Mouse (Mus musculus) granulocyte monocyte progenitor cell, adult 5-6 weeks (primary cell): ENCODE data around the gene Slc5a5. TPM values are rescaled to one million over a fixed set of nuclear protein-coding genes. Genes with fewer than 3 reads are reported as not detected.

Source experiments
- ATAC-seq: replicated peaks from 2 replicates; pipeline ENCODE4 v1.8.0; 2016; ENCODE audit warnings: mild to moderate bottlenecking, moderate TSS enrichment, inconsistent platforms; ENCODE audit not compliant: poor library complexity, severe bottlenecking
- total RNA-seq, 2 experiments: library from RNA; stranded (forward) in 1 of 2; stranded (reverse) in 1 of 2; fragments of 200-712, 200-1000 nt in 1 of 2; fragments of >200 nt in 1 of 2; fragmentation: Nextera tagmentation in 1 of 2; gene quantifications; 2 replicates each; pipeline ENCODE4 v1.2.3; 2014 to 2017

Gene Slc5a5
- not detected in 2 replicates for total RNA-seq (2014; fragmentation: Nextera tagmentation)
- total RNA-seq (2017) = 0.15 TPM in 1 of 2 replicates, not detected in the other

DNA sequence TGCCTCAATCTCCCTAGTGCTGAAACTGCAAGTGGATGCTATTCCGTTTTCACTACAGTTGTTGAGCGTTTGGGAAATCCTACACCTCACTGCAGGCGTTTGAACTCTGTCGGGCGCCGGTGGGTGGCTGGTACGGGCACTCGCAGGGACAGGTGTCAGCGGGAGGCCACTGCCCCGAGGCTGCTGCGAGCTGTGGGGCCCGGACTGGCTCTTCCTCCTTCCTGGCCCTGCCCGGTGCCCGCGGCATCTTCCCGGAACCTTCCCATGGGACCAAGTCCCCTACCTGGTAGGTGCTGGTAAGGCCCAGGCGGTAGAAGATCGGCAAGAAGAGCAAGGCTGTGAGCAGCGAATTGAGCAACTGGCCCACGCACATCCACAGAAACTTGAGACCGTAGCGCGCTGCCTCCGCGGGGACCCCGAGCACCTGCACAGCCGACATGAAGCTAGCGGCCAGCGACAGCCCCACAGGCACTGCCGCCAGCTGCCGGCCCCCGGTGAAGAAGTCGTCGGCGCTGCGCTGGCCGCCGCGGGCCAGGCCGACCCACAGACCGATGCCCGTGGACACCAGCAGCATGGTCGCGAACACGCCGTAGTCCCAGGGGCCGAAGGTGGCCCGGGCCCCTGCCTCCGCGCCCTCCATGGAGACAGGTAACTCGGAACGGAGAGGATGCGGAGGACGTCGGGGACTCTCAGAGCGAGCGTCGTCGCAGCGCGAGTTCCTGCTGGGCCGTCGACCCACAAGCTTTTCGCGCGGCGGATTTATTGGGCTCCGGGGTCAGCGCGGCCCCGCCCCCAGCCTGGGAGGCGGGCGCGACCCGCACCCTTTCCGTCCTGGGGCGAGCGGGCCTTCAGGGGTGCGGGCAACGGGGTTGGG is at the start of gene Slc5a5:
TSS of gene Slc5a5 (minus strand) at position 736 of the 874 bp plus-strand sequence.
- ATAC-seq = no peak

DNA sequence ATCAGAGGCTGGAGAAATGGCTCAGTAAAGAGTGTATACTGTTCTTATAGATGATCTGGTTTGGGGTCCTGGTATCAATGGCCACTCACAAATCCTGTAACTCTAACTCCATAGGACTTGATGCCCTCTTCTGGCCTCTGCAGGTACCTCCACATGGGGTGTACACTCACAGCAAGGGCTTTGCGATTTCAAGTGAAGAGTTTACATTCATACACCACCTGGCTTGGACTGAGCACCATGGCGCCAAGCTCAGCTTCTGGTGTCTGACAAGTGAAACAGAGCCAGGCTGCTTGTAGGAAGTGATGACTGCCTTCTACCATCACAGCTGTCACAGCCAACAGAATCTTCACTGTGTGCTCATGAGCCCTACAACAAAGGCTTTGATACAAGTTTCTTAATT is 48.9 kb upstream of the Slc5a5 start:
- ATAC-seq = peak; percentile 30; the same call in 1 of the 2 replicates

DNA sequence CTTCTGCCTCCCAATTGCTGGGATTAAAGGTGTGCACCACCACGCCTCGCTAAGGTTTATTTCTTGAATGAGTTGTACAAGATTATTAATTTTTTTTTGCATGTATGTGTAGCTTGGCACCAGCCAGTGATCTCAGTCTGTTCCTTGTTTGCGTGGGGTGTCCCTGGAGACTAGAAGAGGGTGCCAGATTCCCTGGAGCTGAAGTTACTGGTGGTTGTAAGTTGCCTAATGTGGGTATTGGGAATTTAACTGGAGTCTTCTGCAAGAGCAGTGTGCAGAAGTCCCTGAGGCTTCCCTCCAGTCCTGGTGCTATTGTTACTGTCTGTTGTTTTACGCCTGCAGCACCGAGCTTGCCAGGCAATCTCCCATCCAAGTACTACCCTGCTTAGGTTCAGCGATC is 44.6 kb upstream of the Slc5a5 start:
- ATAC-seq = no peak

DNA sequence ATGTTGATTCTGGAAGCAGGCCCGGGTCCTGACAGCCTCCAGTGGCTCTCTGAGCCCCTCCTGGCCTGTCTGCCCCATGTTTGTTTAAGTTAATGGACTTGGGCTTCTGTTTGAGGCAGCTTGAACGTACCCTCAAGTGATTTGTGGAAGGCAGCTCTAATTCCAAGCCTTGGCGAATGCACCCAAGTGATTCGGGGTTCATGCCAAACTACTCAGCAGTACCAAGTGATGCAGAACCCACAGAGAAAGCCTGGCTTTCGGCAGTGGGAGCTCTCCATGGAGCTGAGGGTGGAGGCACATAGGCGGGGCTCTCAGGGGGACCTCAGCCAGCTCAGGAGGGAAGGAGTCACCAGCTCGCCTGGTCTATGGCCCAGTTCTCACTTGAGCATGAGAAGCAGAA is 42.2 kb upstream of the Slc5a5 start:
- no peak for ATAC-seq

DNA sequence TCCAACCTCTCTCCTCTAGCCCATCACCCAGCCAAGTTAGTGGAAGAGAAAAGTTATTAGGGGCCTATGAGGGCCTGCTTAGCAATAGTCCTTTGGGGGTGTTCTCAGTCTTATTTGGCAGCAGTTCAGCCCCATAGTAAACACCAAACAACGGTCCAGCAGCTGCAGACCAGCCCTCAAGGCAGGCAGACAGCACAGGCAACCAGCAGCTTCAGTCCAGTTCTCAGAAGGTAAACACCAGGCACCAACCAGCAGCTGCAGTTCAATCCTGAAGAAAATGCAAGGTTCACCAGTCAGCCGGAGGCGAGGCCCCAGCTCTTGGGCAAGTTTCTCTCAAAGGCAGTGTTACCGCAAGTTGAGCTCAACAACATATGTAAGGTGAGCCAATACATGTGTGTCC is 40.5 kb upstream of the Slc5a5 start:
- ATAC-seq = no peak

DNA sequence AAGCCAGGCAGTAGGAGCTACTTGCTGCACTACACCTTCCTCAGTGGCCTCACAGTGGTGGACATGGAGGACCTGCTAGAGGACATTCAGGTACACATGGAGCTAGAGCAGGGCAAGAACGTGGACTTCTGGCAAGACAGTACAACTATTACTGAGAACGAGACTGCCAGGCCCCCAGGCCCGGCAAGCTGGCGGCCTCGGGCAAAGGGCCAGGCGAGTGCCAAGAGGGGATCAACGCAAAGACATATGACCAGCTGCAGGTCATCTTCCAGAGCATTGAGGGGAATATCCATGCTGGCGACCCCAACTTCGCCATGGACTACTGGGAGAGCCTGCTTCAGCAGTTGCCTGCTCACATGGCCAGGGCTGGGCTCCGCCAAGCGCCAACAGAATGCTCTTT is 39.2 kb upstream of the Slc5a5 start:
- no peak for ATAC-seq

DNA sequence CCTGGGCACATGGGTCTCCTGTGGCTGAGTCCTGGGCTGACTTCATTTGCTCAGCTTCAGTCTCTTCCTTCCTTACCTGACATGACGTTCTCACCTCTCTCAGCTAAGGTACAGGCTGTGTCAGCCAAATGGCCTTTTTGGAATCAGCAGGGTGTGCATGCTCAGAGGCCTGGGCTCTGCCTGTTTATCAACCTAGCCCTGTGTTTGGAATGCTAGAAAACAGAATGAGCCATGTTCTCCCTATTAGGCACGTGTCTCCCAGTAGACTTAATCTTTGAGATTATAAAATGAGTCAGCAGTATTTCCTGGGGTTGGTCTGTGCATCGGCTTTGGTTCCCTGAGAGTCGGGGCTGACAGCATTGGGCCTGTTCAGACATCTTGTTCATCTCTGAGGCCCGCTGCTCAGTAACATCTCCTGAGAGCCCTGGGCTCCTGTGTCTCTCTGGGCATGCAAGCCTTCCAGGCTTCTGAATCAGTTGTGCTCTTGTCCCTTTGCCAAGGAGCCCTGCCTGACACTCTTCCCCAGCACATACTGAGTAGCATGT is 36.3 kb upstream of the Slc5a5 start:
- no peak for ATAC-seq

DNA sequence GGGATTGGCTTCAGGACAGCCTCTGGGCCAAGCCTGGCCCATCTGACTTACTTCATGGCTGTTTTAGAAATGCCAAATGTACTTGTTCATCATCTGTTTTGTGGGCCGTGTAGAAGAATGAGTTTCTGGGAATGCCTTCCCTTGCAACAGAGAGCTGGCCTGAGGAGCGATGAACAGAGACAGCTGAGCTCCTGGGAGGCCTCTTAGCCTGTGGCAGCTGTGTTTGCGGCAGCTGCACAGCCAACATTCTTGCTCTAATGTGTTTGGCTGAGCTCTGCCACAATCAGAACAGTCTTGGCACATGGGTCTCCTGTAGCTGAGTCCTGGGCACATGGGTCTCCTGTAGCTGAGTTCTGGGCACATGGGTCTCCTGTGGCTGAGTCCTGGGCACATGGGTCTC is 35.5 kb upstream of the Slc5a5 start:
- no peak for ATAC-seq

DNA sequence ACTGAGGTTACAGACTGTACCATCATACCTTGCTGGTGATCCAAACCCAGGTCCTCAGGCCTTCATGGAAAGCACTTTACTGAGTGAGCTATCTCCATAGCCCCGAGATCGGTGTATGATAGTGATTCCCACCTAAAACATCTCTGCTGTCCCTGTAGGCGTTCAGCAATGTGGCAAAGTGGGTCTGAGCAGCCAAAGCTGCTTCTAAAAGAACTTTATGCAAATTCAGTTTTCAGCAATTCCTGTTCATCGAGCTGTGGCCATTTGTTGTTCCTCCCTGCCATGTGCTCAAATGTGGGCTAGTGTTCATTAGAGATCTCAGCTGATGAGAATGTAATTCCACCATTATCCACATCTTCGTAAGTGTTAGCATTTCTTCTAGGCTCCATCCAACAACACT is 33.8 kb upstream of the Slc5a5 start:
- no peak for ATAC-seq

DNA sequence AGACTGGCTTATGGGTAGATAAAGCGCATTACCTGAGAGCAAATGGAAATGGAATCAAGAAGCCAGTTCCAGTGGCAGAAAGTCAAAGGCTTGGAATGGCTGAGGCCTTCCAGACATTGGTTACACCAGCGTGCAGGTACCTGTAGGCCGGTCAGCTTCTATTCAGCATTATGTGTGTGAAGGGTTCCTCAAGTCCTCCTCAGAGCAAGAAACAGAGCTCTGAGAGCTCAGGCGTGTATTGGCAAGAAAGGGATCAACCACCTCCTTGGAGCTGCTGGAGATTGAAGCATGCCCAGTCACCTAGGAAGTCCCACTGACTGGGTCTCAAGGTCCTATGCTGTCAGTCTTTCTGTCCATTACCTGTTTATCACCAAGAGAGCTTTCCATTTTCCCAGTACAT is 33.2 kb upstream of the Slc5a5 start:
- no peak for ATAC-seq

DNA sequence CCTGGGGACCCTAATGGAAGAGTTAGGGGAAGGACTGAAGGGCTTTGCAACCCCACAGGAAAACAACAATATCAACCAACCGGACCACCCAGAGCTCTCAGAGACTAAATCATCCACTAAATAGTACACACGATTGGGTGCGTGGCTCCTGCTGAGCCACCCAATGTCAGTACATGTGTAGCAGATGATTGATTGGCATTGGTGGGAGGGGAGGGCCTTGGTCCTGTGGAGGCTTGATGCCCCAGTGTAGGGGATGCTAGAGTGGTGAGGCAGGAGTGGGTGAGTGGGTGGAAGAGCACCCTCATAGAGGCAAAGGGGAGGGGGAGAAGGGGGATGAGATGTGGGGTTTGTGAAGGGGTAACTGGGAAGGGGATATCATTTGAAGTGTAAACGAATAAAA is 31.6 kb upstream of the Slc5a5 start:
- ATAC-seq = no peak

DNA sequence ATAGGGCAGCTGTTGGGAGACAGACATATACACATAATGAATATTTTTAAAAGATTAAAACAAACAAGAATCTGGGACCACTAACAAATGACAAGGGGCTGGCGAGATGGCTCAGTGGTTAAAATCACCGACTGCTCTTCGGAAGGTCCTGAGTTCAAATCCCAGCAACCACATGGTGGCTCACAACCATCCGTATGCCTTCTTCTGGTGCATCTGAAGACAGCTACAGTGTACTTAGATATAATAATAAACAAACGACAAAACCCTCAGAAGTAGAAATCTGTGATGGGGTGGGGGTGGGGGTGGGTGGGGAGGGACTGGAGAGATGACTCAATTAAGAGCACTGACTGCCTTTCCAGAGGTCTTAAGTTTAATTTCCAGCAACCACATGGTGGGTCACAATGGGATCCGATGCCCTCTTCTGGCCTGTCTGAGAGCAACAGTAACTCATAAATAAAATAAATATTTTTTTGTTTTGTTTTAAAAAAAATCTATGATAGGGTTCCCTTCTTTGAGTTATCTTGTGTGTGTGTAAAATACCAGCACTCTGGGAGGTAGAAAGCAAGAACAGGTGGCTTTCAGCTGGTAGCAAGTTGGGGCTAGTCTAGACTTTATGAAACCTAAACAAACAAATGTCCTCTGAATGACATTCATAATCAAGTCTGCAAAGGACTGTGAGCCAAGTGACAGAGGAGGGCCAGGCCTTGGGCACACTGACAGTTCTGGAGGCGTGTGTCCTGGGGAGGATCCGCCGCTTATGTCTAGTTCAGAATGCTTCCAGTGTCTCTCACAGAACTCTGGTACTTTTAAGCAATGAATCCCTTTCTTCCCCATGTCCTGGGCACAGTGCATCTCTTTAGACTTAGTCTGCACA is 27.7 kb upstream of the Slc5a5 start:
- no peak for ATAC-seq

DNA sequence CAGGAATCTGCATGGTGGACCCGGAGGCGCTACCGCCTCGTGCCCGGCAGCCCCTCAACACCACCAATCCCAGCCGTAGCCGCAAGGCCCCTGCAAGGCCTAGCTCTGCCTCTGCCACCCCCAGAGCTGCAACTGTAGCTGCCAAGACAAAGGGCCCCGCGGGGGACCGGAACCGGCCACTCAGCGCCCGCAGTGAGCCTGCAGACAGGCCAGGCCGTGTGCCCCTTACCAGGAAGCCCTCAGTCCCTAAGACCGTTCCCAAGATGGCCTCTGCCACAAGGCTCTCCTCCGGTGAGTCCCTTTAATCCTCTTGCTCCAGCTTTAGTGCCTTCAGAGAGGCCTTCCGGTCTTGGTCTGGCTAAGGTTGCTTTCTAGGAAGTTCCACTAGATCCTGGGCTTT is 22.1 kb upstream of the Slc5a5 start:
- no peak for ATAC-seq

DNA sequence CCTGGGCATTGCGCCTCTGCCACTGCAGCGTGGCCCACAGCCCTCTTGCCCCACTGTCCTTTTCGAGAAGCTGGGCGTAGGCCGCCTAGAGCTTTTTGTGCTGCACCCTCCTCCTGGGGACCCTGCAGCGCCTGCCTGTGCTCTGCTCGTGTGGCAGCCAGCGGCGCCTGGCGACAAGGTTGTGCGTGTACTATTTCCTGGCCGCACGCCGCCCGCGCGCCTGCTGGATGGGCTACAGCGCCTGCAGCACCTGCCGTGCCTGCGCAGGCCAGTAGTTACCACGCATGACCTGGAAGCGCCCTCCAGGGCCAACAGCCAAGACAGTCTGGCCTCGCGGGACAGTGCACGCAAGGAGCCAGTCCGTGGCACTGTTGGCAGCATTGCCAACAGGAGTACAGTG is 21.0 kb upstream of the Slc5a5 start:
- no peak for ATAC-seq

DNA sequence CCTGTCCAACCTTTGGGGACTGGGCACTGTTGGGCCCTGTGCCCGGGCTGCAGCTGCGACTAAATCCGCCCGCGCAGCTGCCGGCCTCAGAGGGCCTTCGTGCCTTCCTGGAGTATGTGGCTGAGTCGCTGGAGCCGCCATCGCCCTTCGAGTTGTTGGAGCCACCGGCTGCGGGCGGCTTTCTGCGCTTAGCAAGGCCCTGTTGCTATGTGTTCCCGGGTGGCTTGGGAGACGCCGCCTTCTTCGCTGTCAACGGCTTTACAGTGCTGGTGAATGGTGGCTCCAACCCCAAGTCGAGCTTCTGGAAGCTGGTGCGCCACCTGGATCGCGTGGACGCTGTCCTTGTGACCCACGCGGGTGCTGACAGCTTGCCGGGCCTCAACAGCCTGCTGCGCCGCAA is 20.4 kb upstream of the Slc5a5 start:
- ATAC-seq = no peak

DNA sequence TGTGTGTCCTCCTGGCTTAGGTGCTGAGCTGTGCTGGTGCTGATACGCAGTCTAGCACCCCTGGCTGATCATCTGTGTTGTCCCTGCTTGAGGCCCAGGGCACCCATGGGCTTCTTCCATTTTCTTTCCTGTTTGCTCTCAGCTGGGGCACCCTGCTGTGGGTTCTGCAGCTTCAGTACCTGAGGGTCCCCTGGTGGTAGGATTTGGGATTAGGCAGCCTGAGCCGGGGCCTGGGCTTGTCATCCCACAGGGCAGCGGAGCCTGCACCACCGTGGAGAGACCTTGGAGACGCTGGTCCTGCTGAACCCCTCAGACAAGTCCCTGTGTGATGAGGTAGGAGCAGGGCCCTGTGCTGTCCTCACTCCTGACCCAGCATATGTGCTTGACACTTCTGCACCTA is 19.0 kb upstream of the Slc5a5 start:
- peak; percentile 52 for ATAC-seq

DNA sequence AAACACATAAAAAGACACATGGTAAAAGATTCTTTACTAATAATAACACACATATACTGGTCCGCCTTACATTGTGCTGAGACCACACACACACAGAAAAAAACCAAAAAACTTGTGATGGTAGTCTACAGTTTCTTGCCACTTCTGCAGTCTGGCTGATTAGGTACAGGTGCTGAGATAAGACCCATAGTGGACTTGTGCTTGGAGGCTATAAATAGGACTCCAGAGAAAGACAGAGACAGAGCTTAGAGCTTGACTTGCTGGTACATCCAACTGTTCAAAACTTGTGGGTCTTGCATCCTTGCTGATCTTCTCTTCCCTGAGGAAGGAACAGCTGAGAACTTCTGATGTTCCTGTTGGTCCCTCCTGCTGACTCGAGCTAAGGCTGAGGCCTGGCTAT is 15.0 kb upstream of the Slc5a5 start:
- no peak for ATAC-seq

DNA sequence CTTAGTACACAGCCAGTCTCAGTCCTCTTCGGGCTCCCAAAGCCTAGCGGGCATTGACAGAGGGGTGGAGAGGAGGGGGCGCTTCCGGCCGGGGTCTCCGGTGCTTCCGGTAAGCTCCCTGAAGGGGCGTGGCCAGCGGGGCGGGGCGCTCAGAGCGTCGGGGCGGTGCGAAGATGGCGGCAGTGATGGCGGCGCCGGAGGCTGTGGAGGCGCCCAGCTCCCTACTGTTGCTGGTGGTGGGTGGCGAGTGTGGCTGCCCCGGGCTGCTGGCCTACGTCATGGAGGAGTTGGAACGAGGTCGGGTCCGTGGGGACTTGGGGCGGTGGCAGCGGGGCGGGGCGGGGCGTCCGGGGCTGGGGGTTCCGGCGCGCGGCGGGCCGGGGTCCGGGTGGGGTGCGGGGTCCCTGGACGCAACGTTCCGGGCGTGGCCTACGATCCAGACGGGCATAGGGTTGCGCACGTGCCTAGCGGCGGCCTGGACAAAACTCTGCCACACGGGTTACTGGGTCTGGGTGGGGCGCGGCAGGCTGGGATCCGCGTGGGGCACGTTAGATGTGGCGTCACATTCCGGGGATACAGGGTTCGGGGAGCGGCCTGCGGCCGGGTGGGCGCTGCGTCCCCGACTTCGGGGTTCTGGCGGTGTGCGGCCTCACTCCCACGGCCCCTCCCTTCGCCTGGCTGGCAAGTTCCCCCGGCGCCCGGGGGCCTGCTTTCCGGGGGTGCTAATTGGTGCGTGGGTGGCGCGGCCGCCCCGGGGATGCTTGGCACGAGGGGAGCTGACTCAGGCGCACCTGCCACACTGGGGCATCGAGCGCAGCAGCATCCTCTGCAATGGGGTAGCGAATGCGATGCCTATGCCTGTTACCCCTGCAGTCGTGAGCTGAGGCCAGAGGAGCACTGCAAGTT is 13.5 kb upstream of the Slc5a5 start, which contains the start of gene Map1s:
TSS of gene Map1s (plus strand) at position 102 of the 906 bp plus-strand sequence.
- ATAC-seq = peak; percentile 69

DNA sequence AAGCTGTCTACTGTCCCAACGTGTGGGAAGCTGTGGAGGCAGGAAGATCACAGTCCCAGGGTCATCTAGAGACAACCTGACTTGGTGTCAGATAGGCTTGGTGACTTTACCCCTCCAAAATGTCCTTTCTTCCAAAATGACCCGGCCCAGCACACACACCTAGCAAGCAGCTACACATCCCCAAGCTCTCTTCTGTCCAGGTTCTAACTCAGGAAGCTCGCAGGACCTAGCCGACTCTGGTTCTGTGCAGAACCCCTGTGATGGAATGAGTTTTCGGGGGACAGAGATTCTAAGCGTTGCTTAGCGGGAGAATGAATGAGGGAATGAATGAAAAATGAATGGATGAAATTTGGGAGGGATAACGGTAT is 12.9 kb upstream of the Slc5a5 start:
- no peak for ATAC-seq

DNA sequence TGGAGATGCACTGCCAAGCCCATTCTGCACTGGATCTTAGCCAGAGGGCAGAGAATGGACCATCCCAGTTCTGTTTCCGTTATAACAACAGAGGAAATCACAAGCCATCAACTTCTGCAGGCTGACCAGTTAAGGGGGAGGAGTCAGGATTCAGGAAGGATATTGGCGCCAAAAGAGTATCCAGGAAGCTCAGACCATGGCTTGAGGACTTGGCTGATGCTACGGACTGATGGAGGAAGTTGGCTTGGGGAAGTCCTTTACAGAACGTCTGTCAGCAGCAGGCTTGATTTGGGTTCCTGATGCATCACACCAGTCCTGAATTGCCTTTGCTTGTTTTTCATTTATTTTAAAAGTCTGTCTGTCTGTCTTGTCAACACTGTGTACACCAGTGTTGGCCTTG is 12.0 kb upstream of the Slc5a5 start:
- peak; percentile 77 for ATAC-seq
